Mouse (Mus musculus) spleen, adult 2 months (tissue): ENCODE measurements around the gene Slc25a53. TPM values are rescaled to one million over a fixed set of nuclear protein-coding genes. Genes with fewer than 3 reads are reported as not detected.
"Not testable (repeated sequence)": the region's sequence is repeated elsewhere in the genome, so short reads cannot be mapped to it uniquely, and the experiment has no call there.

Experiments
- DNase-seq, 2 experiments: peaks; one replicate each; pipeline versions ENCODE4 v3.0.0 to v3.0.0-alpha.2; 2012 to 2021; ENCODE audit warnings: low spot score in 2 of 2, low read depth in 1 of 2
- H3K27ac ChIP-seq: fragments of 200-500 bp; 2 replicates; pipeline ENCODE4 v1.5.1; 2012; ENCODE audit warnings: low read length, inconsistent platforms; ENCODE audit not compliant: insufficient read depth
- H3K27me3 ChIP-seq: fragments of 200-500 bp; 2 replicates; pipeline ENCODE4 v1.6.1; 2012; ENCODE audit warnings: mild to moderate bottlenecking, moderate library complexity, low read length, inconsistent platforms; ENCODE audit not compliant: control insufficient read depth, insufficient read depth
- H3K36me3 ChIP-seq: fragments of 200-500 bp; 2 replicates; pipeline ENCODE4 v1.6.1; 2012; ENCODE audit warnings: mild to moderate bottlenecking, low read length, inconsistent platforms; ENCODE audit not compliant: control insufficient read depth, insufficient read depth
- H3K4me1 ChIP-seq: fragments of 200-500 bp; 2 replicates; pipeline ENCODE4 v1.6.1; 2011; ENCODE audit warnings: inconsistent platforms; ENCODE audit not compliant: control insufficient read depth, insufficient read depth, insufficient read length
- H3K4me3 ChIP-seq: fragments of 200-500 bp; 2 replicates; pipeline ENCODE4 v1.5.1; 2011; ENCODE audit warnings: mild to moderate bottlenecking, inconsistent platforms; ENCODE audit not compliant: insufficient read depth, insufficient read length; ENCODE audit errors: extremely low read depth
- CTCF ChIP-seq: fragments of 200-500 bp; IDR thresholded peaks from 2 replicates; pipeline ENCODE4 v1.5.1; 2011; ENCODE audit warnings: mild to moderate bottlenecking, inconsistent platforms; ENCODE audit not compliant: insufficient read depth, insufficient read length, insufficient replicate concordance; ENCODE audit errors: extremely low read depth
- POLR2A ChIP-seq: fragments of 200-500 bp; IDR thresholded peaks from 2 replicates; pipeline ENCODE4 v1.6.1; 2011; ENCODE audit warnings: low read depth, low read length, inconsistent platforms
- WGBS: fragments of 180-500 bp; shearing (Covaris S2); methylation state at CpG from one replicate; pipeline ENCODE4 v1.1.7; 2018; 5-methylcytosine and 5-hydroxymethylcytosine counted together
- polyA plus RNA-seq: library from polyadenylated mRNA; depleted of rRNA; stranded (reverse); fragments of >200 nt; gene quantifications from 2 replicates; pipeline ENCODE4 v1.2.3, GENCODE M21; 2012

Slc25a53 gene
- polyA plus RNA-seq, 1 experiment, result 29.7 TPM

- Histone ChIP-seq H3K4me1 (peaks cover 3% of the 10 kb centered on the region; the same call in 1 of the 2 replicates), H3K36me3 (no peaks in the 10 kb centered on the region), H3K27ac (peak within 1 kb of the TSS; percentile 98), H3K27me3 (no peaks in the 10 kb centered on the region), H3K4me3 (peak within 1 kb of the TSS; percentile 95)
- TF ChIP-seq POLR2A, result peak; percentile 73
- no peak for TF ChIP-seq CTCF
- WGBS, result 32% methylated on average over 26 of the region's 26 CpGs
- DNase-seq, result peak; percentile 30 to 76
Measured at GRCm38 (mm10) chrX:136992978-136993547, 45.0 kb downstream of the Slc25a53 start, which contains the start of gene Zcchc18. Gene Zcchc18 (plus strand): TSS chrX:136993155.

- Histone ChIP-seq H3K27ac (peak overlapping the region; percentile 98), H3K36me3 (no peaks in the 10 kb centered on the region), H3K27me3 (no peaks in the 10 kb centered on the region), H3K4me1 (peaks cover 3% of the 10 kb centered on the region; the same call in 1 of the 2 replicates), H3K4me3 (peak overlapping the region; percentile 95)
- 21% methylated on average over 19 of the region's 19 CpGs for WGBS
- DNase-seq, result no peak
- TF ChIP-seq POLR2A, result no peak
Measured at GRCm38 (mm10) chrX:136992191-136992965, 45.7 kb downstream of the Slc25a53 start.

- Histone ChIP-seq H3K27ac (peak overlapping the region; percentile 98), H3K27me3 (no peaks in the 10 kb centered on the region), H3K4me1 (peaks cover 6% of the 10 kb centered on the region; the same call in 1 of the 2 replicates), H3K4me3 (peak overlapping the region; percentile 38; the same call in 1 of the 2 replicates), H3K36me3 (no peaks in the 10 kb centered on the region)
- TF ChIP-seq POLR2A, result no peak
- TF ChIP-seq CTCF, result no peak
- DNase-seq, result no peak
- WGBS, result 62% methylated on average over 2 of the region's 2 CpGs
Measured at GRCm38 (mm10) chrX:136991274-136991673, 46.8 kb downstream of the Slc25a53 start.

- H3K4me3 ChIP-seq, result no peak overlapping the region
- no peaks in the 10 kb centered on the region for H3K27me3 ChIP-seq
Measured at GRCm38 (mm10) chrX:136986039-136986438, 52.1 kb downstream of the Slc25a53 start.

GRCm38 (mm10) chrX:136978616-136979015 is 59.5 kb downstream of the Slc25a53 start:
- Histone ChIP-seq H3K4me3 (no peak overlapping the region), H3K4me1 (no peaks in the 10 kb centered on the region), H3K27ac (no peak overlapping the region), H3K36me3 (no peaks in the 10 kb centered on the region), H3K27me3 (no peaks in the 10 kb centered on the region)
- no peak for DNase-seq
- TF ChIP-seq CTCF (no peak), POLR2A (no peak)

More at GRCm38 (mm10) chrX:136986039-136986438, 52.1 kb downstream of the Slc25a53 start:
- DNase-seq, result peak; percentile 39 to 41
- Histone ChIP-seq H3K4me1 (peaks cover 4% of the 10 kb centered on the region; the same call in 1 of the 2 replicates), H3K36me3 (no peaks in the 10 kb centered on the region), H3K27ac (peak overlapping the region; percentile 82)
- no peak for TF ChIP-seq POLR2A
- no peak for TF ChIP-seq CTCF

- 32% methylated on average over 15 of the region's 15 CpGs for WGBS
- H3K27ac ChIP-seq, result no peak within 1 kb of the TSS
- no peaks in the 10 kb centered on the region for H3K4me1 ChIP-seq
- no peaks in the 10 kb centered on the region for H3K27me3 ChIP-seq
- peak within 1 kb of the TSS; percentile 83 for H3K4me3 ChIP-seq
- peak; percentile 65 to 73 for DNase-seq
- H3K36me3 ChIP-seq, result no peaks in the 10 kb centered on the region
- no peak for TF ChIP-seq CTCF
- no peak for TF ChIP-seq POLR2A
Measured at GRCm38 (mm10) chrX:136976424-136977084, 61.5 kb downstream of the Slc25a53 start, which contains the start of the genes Tmsb15l and Tmsb15b1. Gene Tmsb15l (minus strand): TSS chrX:136976869. Gene Tmsb15b1 (minus strand): TSS chrX:136976874.

GRCm38 (mm10) chrX:136975397-136975796 is 62.7 kb downstream of the Slc25a53 start, which contains the start of gene Tmsb15b2:
Gene Tmsb15b2 (minus strand): TSS chrX:136975497.
- H3K4me3 ChIP-seq, result peak within 1 kb of the TSS; percentile 83; the same call in 1 of the 2 replicates
- 87% methylated on average over 6 of the region's 6 CpGs for WGBS
- not testable (repeated sequence) for H3K27me3 ChIP-seq, DNase-seq, H3K4me1 ChIP-seq, H3K27ac ChIP-seq, H3K36me3 ChIP-seq
